In the genomic region with DNA sequence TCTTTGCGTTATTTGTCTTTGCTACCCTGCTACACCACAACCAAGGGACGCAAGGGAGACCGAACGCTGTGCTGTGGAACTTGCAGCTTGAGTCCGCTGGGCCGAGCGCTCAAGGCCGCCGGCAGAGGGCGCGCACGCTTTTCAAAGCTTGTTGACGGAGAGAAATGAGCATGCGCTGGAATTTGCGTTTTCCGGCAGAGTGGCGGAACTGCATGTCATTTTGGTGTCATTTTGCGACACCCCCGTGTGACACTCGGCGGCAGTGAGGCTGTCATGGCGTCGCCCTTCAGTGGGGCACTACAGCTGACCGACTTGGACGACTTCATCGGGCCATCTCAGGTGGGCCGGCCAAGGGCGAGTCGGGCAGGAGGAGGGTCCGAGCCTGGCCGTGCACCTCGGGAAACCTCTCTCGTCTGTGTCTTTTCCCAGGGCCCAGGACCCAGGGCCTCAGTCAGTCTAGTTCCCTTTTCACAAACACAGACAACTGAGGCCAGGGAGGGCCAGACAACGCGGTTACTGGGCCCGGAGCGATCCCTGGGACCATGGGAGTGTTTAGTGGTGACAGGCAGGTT, we compare ENCODE assay signal across 8 mouse cellular contexts. TPM values are rescaled to one million over a fixed set of nuclear protein-coding genes. Genes with fewer than 3 reads are reported as not detected.
DNase-seq lines count a peak whose midpoint lies in the region; ATAC-seq and TF ChIP-seq lines count a peak whose summit lies in the region.

Gene Narfl (plus strand): TSS at position 228 of the 572 bp plus-strand sequence.

- ATAC-seq in activated CD4-positive, CD25-positive, alpha-beta regulatory T cell, adult 4 months = peak; percentile 85

- DNase-seq in gastrocnemius, adult 8-10 months (ENCODE audit: low spot score in 2 of 2) = peak; percentile 92 to 94
- DNase-seq in hindlimb bud, embryonic 11.5 days (ENCODE audit: extremely low spot score, low read depth, low spot score) = peak; percentile 98
- peak; percentile 94 to 97 for DNase-seq in left cerebral cortex, adult 8-10 months (ENCODE audit: low spot score in 2 of 2)
- peak; percentile 98 to 99 for DNase-seq in right cerebral cortex, postnatal 10 days (ENCODE audit: low spot score in 2 of 2)
- peak; percentile 98 for DNase-seq in urinary bladder, postnatal 25 days (ENCODE audit: low spot score)

- peaks cover 4% of the 10 kb centered on the region; the same call in 1 of the 2 replicates for H3K4me1 ChIP-seq in cortical plate, adult 2 months (ENCODE audit: control insufficient read depth, insufficient read depth, low read length)
- H3K4me1 ChIP-seq in megakaryocyte, embryonic 14.5 days = peaks cover 29% of the 10 kb centered on the region

- peaks cover 30% of the 10 kb centered on the region for H3K36me3 ChIP-seq in megakaryocyte, embryonic 14.5 days (replicated peaks; ENCODE audit: low read length)

- TF ChIP-seq POLR2A in cortical plate, adult 2 months (IDR thresholded peaks at IDR 0.05; ENCODE audit: extremely low read depth, insufficient read depth, low read length) = peak; percentile 81

- TF ChIP-seq CTCF in cortical plate, adult 2 months (IDR thresholded peaks at IDR 0.05; ENCODE audit: extremely low read depth, insufficient read depth, low read length) = peak; percentile 91

- peaks cover 24% of the 10 kb centered on the region for H3K27me3 ChIP-seq in megakaryocyte, embryonic 14.5 days (replicated peaks)

- peak within 1 kb of the TSS; percentile 11; the same call in 1 of the 2 replicates for H3K27ac ChIP-seq in cortical plate, adult 2 months (ENCODE audit: insufficient read depth, low read length)

- peak within 1 kb of the TSS; percentile 57 for H3K4me3 ChIP-seq in cortical plate, adult 2 months (ENCODE audit: insufficient read depth, low read length)
- H3K4me3 ChIP-seq in megakaryocyte, embryonic 14.5 days (replicated peaks) = peak within 1 kb of the TSS; percentile 99

- no peaks in the 10 kb centered on the region for H3K9me3 ChIP-seq in megakaryocyte, embryonic 14.5 days

RNA-seq across cellular contexts. Expression of gene Narfl, which starts in this region (rescaled TPM):
- 10 to 100 TPM; 15.6 to 20.9 TPM for polyA plus RNA-seq in activated CD4-positive, CD25-positive, alpha-beta regulatory T cell, adult 4 months (2017; shearing (Covaris generic))
- 39.4 and 41.9 TPM in 2 replicates for polyA plus RNA-seq in cortical plate, adult 2 months (2012; rRNA removed)
- 10 to 100 TPM; 24.4 to 29.6 (median 26.5) TPM for total RNA-seq in gastrocnemius, adult 8-10 months (2022)
- total RNA-seq in left cerebral cortex, adult 8-10 months (2022) = 10 to 100 TPM; 32.1 to 40.6 (median 37.2) TPM
- polyA plus RNA-seq in megakaryocyte, embryonic 14.5 days (2012; ENCODE audit: insufficient read depth, low replicate concordance) = 5.5 and 12.7 TPM in 2 replicates

Comparison
In these comparisons a context has a peak if more than half of its experiments do, and no peak if none do; other contexts are left out.
1. Peak in every context shown above with its lines: DNase-seq, ATAC-seq, H3K4me3 ChIP-seq and H3K27ac ChIP-seq.